Mouse (Mus musculus): ENCODE results near the gene Pold2. TPM values are rescaled to one million over a fixed set of nuclear protein-coding genes. Genes with fewer than 3 reads are reported as not detected.

Pold2 gene
- polyA plus RNA-seq, 1 experiment from 2014 or later = 162 TPM

- 92% methylated on average over 12 of the region's 12 CpGs for WGBS
- no peak overlapping the region for H3K4me3 ChIP-seq
- no peak for DNase-seq (ENCODE audit: low spot score)
- no peak overlapping the region for H3K27ac ChIP-seq
- H3K9me3 ChIP-seq = no peaks in the 10 kb centered on the region
- H3K4me1 ChIP-seq = peaks cover 16% of the 10 kb centered on the region
- H3K27me3 ChIP-seq (ENCODE audit: insufficient read depth, poor library complexity, severe bottlenecking) = no peaks in the 10 kb centered on the region
- peaks cover 64% of the 10 kb centered on the region for H3K36me3 ChIP-seq
Measured at GRCm38 (mm10) chr11:5829327-5829726, 48.8 kb downstream of the Pold2 start.

- H3K27ac ChIP-seq = no peak overlapping the region
- 84% methylated on average over 11 of the region's 11 CpGs for WGBS
- peaks cover 57% of the 10 kb centered on the region for H3K36me3 ChIP-seq
Measured at GRCm38 (mm10) chr11:5828509-5829191, 49.4 kb downstream of the Pold2 start.

GRCm38 (mm10) chr11:5827931-5828330, 50.2 kb downstream of the Pold2 start:
- H3K4me3 ChIP-seq = no peak overlapping the region
- no peaks in the 10 kb centered on the region for H3K9me3 ChIP-seq
- no peaks in the 10 kb centered on the region for H3K27me3 ChIP-seq (ENCODE audit: insufficient read depth, poor library complexity, severe bottlenecking)
- 86% methylated on average over 5 of the region's 5 CpGs for WGBS
- no peak for DNase-seq (ENCODE audit: low spot score)
- no peak overlapping the region for H3K27ac ChIP-seq
- peaks cover 16% of the 10 kb centered on the region for H3K4me1 ChIP-seq
- H3K36me3 ChIP-seq = peaks cover 50% of the 10 kb centered on the region

More at GRCm38 (mm10) chr11:5828509-5829191, 49.4 kb downstream of the Pold2 start:
- Histone ChIP-seq H3K4me1 (peaks cover 16% of the 10 kb centered on the region), H3K9me3 (no peaks in the 10 kb centered on the region), H3K27me3 (ENCODE audit: insufficient read depth, poor library complexity, severe bottlenecking) (no peaks in the 10 kb centered on the region), H3K4me3 (no peak overlapping the region)
- no peak for DNase-seq (ENCODE audit: low spot score)

GRCm38 (mm10) chr11:5825432-5825831, 52.7 kb downstream of the Pold2 start:
- Histone ChIP-seq H3K27me3 (ENCODE audit: insufficient read depth, poor library complexity, severe bottlenecking) (no peaks in the 10 kb centered on the region), H3K4me3 (no peak overlapping the region), H3K36me3 (peaks cover 25% of the 10 kb centered on the region), H3K4me1 (0 out of 2 replicates have a peak, but pooled peaks cover 6% of the 10 kb centered on the region), H3K9me3 (no peaks in the 10 kb centered on the region), H3K27ac (no peak overlapping the region)
- DNase-seq (ENCODE audit: low spot score) = no peak

Other genes with a start within 250 kb of the Pold2 start
- gene Mrps24, start 162.6 kb downstream of the Pold2 start, polyA plus RNA-seq (2016; fragmentation: Nextera tagmentation; extraction: Ambion mirVana) = 177 and 181 TPM in 2 replicates
- 21.3 and 29.9 TPM in 2 replicates for gene Urgcp, start 115.9 kb downstream of the Pold2 start, polyA plus RNA-seq (2016; fragmentation: Nextera tagmentation; extraction: Ambion mirVana)
- gene Dbnl, start 89.8 kb downstream of the Pold2 start, polyA plus RNA-seq (2016; fragmentation: Nextera tagmentation; extraction: Ambion mirVana) = 101 and 114 TPM in 2 replicates
- gene Pgam2, start 74.6 kb downstream of the Pold2 start, polyA plus RNA-seq (2016; fragmentation: Nextera tagmentation; extraction: Ambion mirVana) = 479 and 714 TPM in 2 replicates
- 8.9 and 11.1 TPM in 2 replicates for gene Polm, start 40.3 kb downstream of the Pold2 start, polyA plus RNA-seq (2016; fragmentation: Nextera tagmentation; extraction: Ambion mirVana)
- 22.4 and 25.7 TPM in 2 replicates for gene Aebp1, start 16.3 kb downstream of the Pold2 start, polyA plus RNA-seq (2016; fragmentation: Nextera tagmentation; extraction: Ambion mirVana)
- 6,952 and 8,117 TPM in 2 replicates for gene Myl7, start 20.5 kb upstream of the Pold2 start, polyA plus RNA-seq (2016; fragmentation: Nextera tagmentation; extraction: Ambion mirVana)
- 2.1 and 2.6 TPM in 2 replicates for gene Gck, start 71.8 kb upstream of the Pold2 start, polyA plus RNA-seq (2016; fragmentation: Nextera tagmentation; extraction: Ambion mirVana)
- gene Ykt6, start 77.4 kb upstream of the Pold2 start, polyA plus RNA-seq (2016; fragmentation: Nextera tagmentation; extraction: Ambion mirVana) = 48.1 and 56.7 TPM in 2 replicates
- gene Camk2b, start 188.1 kb upstream of the Pold2 start, polyA plus RNA-seq (2016; fragmentation: Nextera tagmentation; extraction: Ambion mirVana) = 1.8 and 2.3 TPM in 2 replicates

All from heart, embryonic 10.5 days (tissue).